Mouse (Mus musculus) limb, embryonic 14.5 days (tissue): ENCODE results near the gene Gm49387. TPM values are rescaled to one million over a fixed set of nuclear protein-coding genes. Genes with fewer than 3 reads are reported as not detected.

ENCODE experiments used
- ATAC-seq: fragments of 200-750 bp; cut with Nextera tagmentation; 2 replicates; pipeline ENCODE4 v1.8.0; 2017; ENCODE audit warnings: low read depth, moderate number of reproducible peaks, moderate TSS enrichment; ENCODE audit not compliant: low FRiP score
- DNase-seq: peaks from one replicate; pipeline ENCODE4 v3.0.0-alpha.2; 2015; ENCODE audit warnings: low spot score
- H3K27ac ChIP-seq: fragments of 300-500 bp; sonication (generic); replicated peaks from 2 replicates; pipeline ENCODE4 v1.5.1; 2014; ENCODE audit warnings: low read depth, mild to moderate bottlenecking, low read length, moderate library complexity, mixed read lengths
- H3K27me3 ChIP-seq: fragments of 300-500 bp; sonication (generic); 2 replicates; pipeline ENCODE4 v1.6.1; 2014; ENCODE audit warnings: low read length, mixed read lengths; ENCODE audit not compliant: control insufficient read depth, insufficient read depth
- H3K36me3 ChIP-seq: fragments of 300-500 bp; sonication (generic); 2 replicates; pipeline ENCODE4 v1.6.1; 2014; ENCODE audit warnings: mild to moderate bottlenecking, low read length, moderate library complexity, mixed read lengths; ENCODE audit not compliant: control insufficient read depth, insufficient read depth
- H3K4me1 ChIP-seq: fragments of 300-500 bp; sonication (generic); 2 replicates; pipeline ENCODE4 v1.6.1; 2014; ENCODE audit warnings: antibody characterized with exemption, low read length, mixed read lengths; ENCODE audit not compliant: control insufficient read depth, insufficient read depth
- H3K4me2 ChIP-seq: fragments of 300-500 bp; sonication (generic); replicated peaks from 2 replicates; pipeline ENCODE4 v1.6.1; 2014; ENCODE audit warnings: low read depth, mild to moderate bottlenecking, low read length, moderate library complexity; ENCODE audit not compliant: severe bottlenecking
- H3K4me3 ChIP-seq: fragments of 300-500 bp; sonication (generic); replicated peaks from 2 replicates; pipeline ENCODE4 v1.5.1; 2014; ENCODE audit warnings: low read length
- H3K9ac ChIP-seq: fragments of 300-500 bp; sonication (generic); 2 replicates; pipeline ENCODE4 v1.6.1; 2014; ENCODE audit warnings: mild to moderate bottlenecking, low read depth, low read length, moderate library complexity; ENCODE audit not compliant: severe bottlenecking
- H3K9me3 ChIP-seq: fragments of 300-500 bp; sonication (generic); 2 replicates; pipeline ENCODE4 v1.6.1; 2016; ENCODE audit warnings: low read length; ENCODE audit not compliant: control insufficient read depth
- POLR2A ChIP-seq: fragments of 200-500 bp; IDR thresholded peaks from 2 replicates; pipeline ENCODE4 v1.8.0; 2012; ENCODE audit warnings: inconsistent platforms, mild to moderate bottlenecking, moderate library complexity, borderline replicate concordance; ENCODE audit not compliant: insufficient read depth, insufficient read length; ENCODE audit errors: extremely low read depth
- WGBS: fragments of 180-500 bp; shearing (Covaris S2); extraction: QIAGEN DNeasy Blood & Tissue Kit; methylation state at CpG from one replicate; pipeline ENCODE4 v1.1.7; 2014; 5-methylcytosine and 5-hydroxymethylcytosine counted together
- polyA plus RNA-seq, 2 experiments: library from polyadenylated mRNA; depleted of rRNA in 1 of 2; stranded (reverse) in 1 of 2; unstranded in 1 of 2; fragments of >200 nt; fragmentation: Nextera tagmentation in 1 of 2; extraction: Ambion mirVana in 1 of 2; gene quantifications; 2 replicates each; pipeline versions ENCODE4 v1.2.1 to v1.2.3; 2012 to 2014

Gene Gm49387
- polyA plus RNA-seq, 2 experiments, result 3.0 TPM; not detected in 1

- no peak overlapping the region for H3K9ac ChIP-seq
- peak; percentile 46 for DNase-seq
- no peaks in the 10 kb centered on the region for H3K27me3 ChIP-seq
- no peaks in the 10 kb centered on the region for H3K36me3 ChIP-seq
- 39% methylated on average over 3 of the region's 3 CpGs for WGBS
- no peak overlapping the region for H3K4me2 ChIP-seq
- peaks cover 7% of the 10 kb centered on the region; the same call in 1 of the 2 replicates for H3K9me3 ChIP-seq
- no peak overlapping the region for H3K27ac ChIP-seq
- H3K4me3 ChIP-seq, result no peak overlapping the region
- no peak for TF ChIP-seq POLR2A
- ATAC-seq, result no peak
- no peaks in the 10 kb centered on the region for H3K4me1 ChIP-seq
Observed at GRCm38 (mm10) chr14:31519165-31519564, 121.5 kb downstream of the Gm49387 start.

GRCm38 (mm10) chr14:31515895-31516294 is 124.8 kb downstream of the Gm49387 start:
- H3K9ac ChIP-seq, result no peak overlapping the region
- 98% methylated on average over 2 of the region's 2 CpGs for WGBS
- no peak overlapping the region for H3K27ac ChIP-seq
- no peak overlapping the region for H3K4me2 ChIP-seq
- H3K4me3 ChIP-seq, result no peak overlapping the region
- H3K27me3 ChIP-seq, result no peaks in the 10 kb centered on the region
- DNase-seq (no peak), ATAC-seq (no peak)
- peaks cover 7% of the 10 kb centered on the region; the same call in 1 of the 2 replicates for H3K9me3 ChIP-seq
- no peaks in the 10 kb centered on the region for H3K4me1 ChIP-seq
- TF ChIP-seq POLR2A, result no peak
- peaks cover 2% of the 10 kb centered on the region; the same call in 1 of the 2 replicates for H3K36me3 ChIP-seq

- H3K36me3 ChIP-seq, result peaks cover 52% of the 10 kb centered on the region
- H3K27ac ChIP-seq, result no peak overlapping the region
- H3K27me3 ChIP-seq, result no peaks in the 10 kb centered on the region
- DNase-seq (no peak), ATAC-seq (no peak)
- H3K4me3 ChIP-seq, result no peak overlapping the region
- no peak overlapping the region for H3K9ac ChIP-seq
- H3K4me2 ChIP-seq, result no peak overlapping the region
- no peaks in the 10 kb centered on the region for H3K4me1 ChIP-seq
- no peak for TF ChIP-seq POLR2A
- 93% methylated on average over 3 of the region's 3 CpGs for WGBS
- H3K9me3 ChIP-seq, result peaks cover 7% of the 10 kb centered on the region; the same call in 1 of the 2 replicates
Observed at GRCm38 (mm10) chr14:31510322-31510721, 130.4 kb downstream of the Gm49387 start.

GRCm38 (mm10) chr14:31509911-31510310 is 130.8 kb downstream of the Gm49387 start:
- Histone ChIP-seq H3K9ac (no peak overlapping the region), H3K9me3 (peaks cover 6% of the 10 kb centered on the region; the same call in 1 of the 2 replicates), H3K36me3 (peaks cover 56% of the 10 kb centered on the region), H3K4me1 (no peaks in the 10 kb centered on the region), H3K4me3 (no peak overlapping the region), H3K27ac (no peak overlapping the region), H3K27me3 (no peaks in the 10 kb centered on the region), H3K4me2 (no peak overlapping the region)
- no peak for TF ChIP-seq POLR2A
- ATAC-seq (no peak), DNase-seq (no peak)
- WGBS, result 96% methylated on average over 2 of the region's 2 CpGs

- Histone ChIP-seq H3K27me3 (no peaks in the 10 kb centered on the region), H3K27ac (no peak overlapping the region), H3K4me3 (no peak overlapping the region), H3K36me3 (peaks cover 90% of the 10 kb centered on the region), H3K4me2 (no peak overlapping the region), H3K4me1 (no peaks in the 10 kb centered on the region), H3K9me3 (no peaks in the 10 kb centered on the region), H3K9ac (no peak overlapping the region)
- WGBS, result 97% methylated on average over 6 of the region's 6 CpGs
- ATAC-seq (no peak), DNase-seq (no peak)
- no peak for TF ChIP-seq POLR2A
Observed at GRCm38 (mm10) chr14:31506456-31506855, 134.2 kb downstream of the Gm49387 start.

- ATAC-seq (no peak), DNase-seq (no peak)
- Histone ChIP-seq H3K4me2 (no peak overlapping the region), H3K9me3 (no peaks in the 10 kb centered on the region), H3K27me3 (no peaks in the 10 kb centered on the region), H3K36me3 (peaks cover 95% of the 10 kb centered on the region), H3K9ac (no peak overlapping the region), H3K4me1 (no peaks in the 10 kb centered on the region), H3K27ac (no peak overlapping the region), H3K4me3 (no peak overlapping the region)
- no peak for TF ChIP-seq POLR2A
- 95% methylated on average over 13 of the region's 13 CpGs for WGBS
Observed at GRCm38 (mm10) chr14:31503406-31503805, 137.3 kb downstream of the Gm49387 start.

Other genes with a start within 250 kb of the Gm49387 start
- gene Sh3bp5, start 204.8 kb downstream of the Gm49387 start, polyA plus RNA-seq (2012; rRNA removed), result 37.4 and 49.1 TPM in 2 replicates
- gene Sh3bp5, start 204.8 kb downstream of the Gm49387 start, polyA plus RNA-seq (2014; fragmentation: Nextera tagmentation; extraction: Ambion mirVana), result 22.2 and 28.4 TPM in 2 replicates
- 37.4 and 41.3 TPM in 2 replicates for gene Eaf1, start 146.5 kb downstream of the Gm49387 start, polyA plus RNA-seq (2012; rRNA removed)
- 22.6 and 23.3 TPM in 2 replicates for gene Eaf1, start 146.5 kb downstream of the Gm49387 start, polyA plus RNA-seq (2014; fragmentation: Nextera tagmentation; extraction: Ambion mirVana)
- gene Mettl6, start 145.8 kb downstream of the Gm49387 start, polyA plus RNA-seq (2012; rRNA removed), result 26.8 and 31.3 TPM in 2 replicates
- gene Mettl6, start 145.8 kb downstream of the Gm49387 start, polyA plus RNA-seq (2014; fragmentation: Nextera tagmentation; extraction: Ambion mirVana), result 59.8 and 67.6 TPM in 2 replicates
- gene Colq, start 49.5 kb downstream of the Gm49387 start, polyA plus RNA-seq (2012; rRNA removed), result 4.3 and 5.1 TPM in 2 replicates
- 3.8 and 4.9 TPM in 2 replicates for gene Colq, start 49.5 kb downstream of the Gm49387 start, polyA plus RNA-seq (2014; fragmentation: Nextera tagmentation; extraction: Ambion mirVana)
- 52.0 and 70.2 TPM in 2 replicates for gene Btd, start 150 bp upstream of the Gm49387 start, polyA plus RNA-seq (2012; rRNA removed)
- 34.7 and 35.8 TPM in 2 replicates for gene Btd, start 150 bp upstream of the Gm49387 start, polyA plus RNA-seq (2014; fragmentation: Nextera tagmentation; extraction: Ambion mirVana)
- gene Hacl1, start 408 bp upstream of the Gm49387 start, polyA plus RNA-seq (2012; rRNA removed), result 14.7 and 18.2 TPM in 2 replicates
- 16.5 and 16.6 TPM in 2 replicates for gene Hacl1, start 408 bp upstream of the Gm49387 start, polyA plus RNA-seq (2014; fragmentation: Nextera tagmentation; extraction: Ambion mirVana)
- gene Ankrd28, start 189.8 kb upstream of the Gm49387 start, polyA plus RNA-seq (2012; rRNA removed), result 16.6 and 17.2 TPM in 2 replicates
- 11.7 and 12.7 TPM in 2 replicates for gene Ankrd28, start 189.8 kb upstream of the Gm49387 start, polyA plus RNA-seq (2014; fragmentation: Nextera tagmentation; extraction: Ambion mirVana)